Mouse (Mus musculus) heart, embryonic 12.5 days (tissue): ENCODE data around the gene Atad1. TPM values are rescaled to one million over a fixed set of nuclear protein-coding genes. Genes with fewer than 3 reads are reported as not detected.

ENCODE experiments used
- ATAC-seq: fragments of 200-750 bp; cut with Nextera tagmentation; 2 replicates; pipeline ENCODE4 v1.8.0; 2017; ENCODE audit warnings: moderate TSS enrichment, moderate library complexity; ENCODE audit not compliant: insufficient number of reproducible peaks, low FRiP score
- H3K27ac ChIP-seq: fragments of 300-500 bp; sonication (generic); 2 replicates; pipeline ENCODE4 v1.5.1; 2016; ENCODE audit warnings: mild to moderate bottlenecking, moderate library complexity; ENCODE audit not compliant: poor library complexity, severe bottlenecking
- H3K27me3 ChIP-seq: fragments of 300-500 bp; sonication (generic); replicated peaks from 2 replicates; pipeline ENCODE4 v1.6.1; 2016; ENCODE audit warnings: mild to moderate bottlenecking, moderate library complexity
- H3K36me3 ChIP-seq: fragments of 300-500 bp; sonication (generic); 2 replicates; pipeline ENCODE4 v1.6.1; 2016; ENCODE audit warnings: mild to moderate bottlenecking, moderate library complexity
- H3K4me1 ChIP-seq: fragments of 300-500 bp; sonication (generic); replicated peaks from 2 replicates; pipeline ENCODE4 v1.6.1; 2016; ENCODE audit warnings: mild to moderate bottlenecking
- H3K4me2 ChIP-seq: fragments of 300-500 bp; sonication (generic); 2 replicates; pipeline ENCODE4 v1.6.1; 2016; ENCODE audit warnings: mild to moderate bottlenecking, moderate library complexity
- H3K4me3 ChIP-seq: fragments of 300-500 bp; sonication (generic); 2 replicates; pipeline ENCODE4 v1.5.1; 2016; ENCODE audit warnings: mild to moderate bottlenecking
- H3K9ac ChIP-seq: fragments of 300-500 bp; sonication (generic); 2 replicates; pipeline ENCODE4 v1.6.1; 2016; ENCODE audit warnings: mild to moderate bottlenecking, moderate library complexity
- H3K9me3 ChIP-seq: fragments of 300-500 bp; sonication (generic); replicated peaks from 2 replicates; pipeline ENCODE4 v1.6.1; 2016; ENCODE audit warnings: mild to moderate bottlenecking, moderate library complexity
- WGBS: fragments of 180-500 bp; shearing (Covaris S2); methylation state at CpG from one replicate; pipeline ENCODE4 v1.1.7; 2016; 5-methylcytosine and 5-hydroxymethylcytosine counted together
- polyA plus RNA-seq: library from polyadenylated mRNA; unstranded; fragments of >200 nt; fragmentation: Nextera tagmentation; extraction: Ambion mirVana; gene quantifications from 2 replicates; pipeline ENCODE4 v1.2.1, GENCODE M21; 2016

Atad1 gene
- polyA plus RNA-seq, 1 experiment from 2014 or later = 63.1 TPM

DNA sequence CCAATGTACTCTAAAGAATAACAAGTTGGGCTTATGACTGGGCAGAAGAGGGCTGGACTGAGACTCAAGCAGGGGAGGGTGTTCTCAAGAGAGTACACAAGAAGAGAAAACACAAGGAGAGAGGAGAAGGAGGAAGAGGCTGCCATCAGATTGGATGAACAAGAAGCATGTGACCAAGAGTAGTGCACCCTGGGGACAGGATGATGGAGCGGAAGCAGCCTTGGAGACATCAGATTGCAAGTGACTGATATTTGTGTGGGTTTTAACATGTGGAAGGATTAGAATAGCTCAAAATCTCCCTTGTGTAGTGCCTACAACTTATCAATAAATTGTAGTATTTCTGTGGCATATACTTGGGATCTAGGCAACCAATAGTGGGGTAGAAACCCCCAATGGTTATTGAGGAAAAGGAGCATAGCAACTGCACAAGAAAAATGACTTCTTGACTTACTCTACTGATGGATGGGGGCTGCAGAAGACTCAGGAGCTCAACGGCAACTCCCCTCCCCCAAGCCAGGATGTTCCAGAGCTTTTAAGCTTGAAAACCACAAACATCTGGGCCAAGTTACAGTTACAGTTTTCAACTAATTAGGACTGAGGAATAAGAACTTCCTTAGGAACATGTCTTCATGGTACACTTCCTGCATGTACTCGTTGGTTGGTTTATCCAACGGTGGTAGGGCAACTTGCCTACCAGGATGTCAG is 1.2 kb upstream of the Atad1 start:
- no peaks in the 10 kb centered on the region for H3K27me3 ChIP-seq
- WGBS = 79% methylated on average over 4 of the region's 4 CpGs
- no peak overlapping the region for H3K4me2 ChIP-seq
- no peak overlapping the region for H3K9ac ChIP-seq
- no peaks in the 10 kb centered on the region for H3K4me1 ChIP-seq
- H3K36me3 ChIP-seq = no peaks in the 10 kb centered on the region
- H3K4me3 ChIP-seq = no peak overlapping the region
- H3K9me3 ChIP-seq = no peaks in the 10 kb centered on the region
- no peak for ATAC-seq
- H3K27ac ChIP-seq = no peak overlapping the region

DNA sequence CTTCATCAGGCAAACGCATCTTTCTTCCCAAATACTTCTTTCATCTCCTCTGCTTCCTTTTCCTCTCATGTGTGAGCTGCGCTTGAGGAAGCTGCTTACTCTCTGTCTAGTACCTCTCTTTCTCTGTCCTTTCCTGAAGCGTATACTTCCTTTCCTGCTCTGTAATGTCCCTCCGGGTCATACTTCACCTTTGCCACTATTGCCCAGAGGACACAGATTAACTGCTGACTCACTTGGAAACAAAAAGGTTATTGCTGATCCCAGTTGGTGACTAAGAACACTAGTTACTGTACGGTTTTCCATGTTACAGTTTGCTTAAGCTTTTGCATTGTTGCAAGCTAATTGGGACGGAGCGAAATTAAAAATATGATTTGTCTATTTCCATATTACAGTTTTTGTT is 1.7 kb downstream of the Atad1 start:
- no peak for ATAC-seq
- Histone ChIP-seq H3K9ac (no peak overlapping the region), H3K4me1 (no peaks in the 10 kb centered on the region), H3K4me3 (no peak overlapping the region), H3K4me2 (no peak overlapping the region), H3K27me3 (no peaks in the 10 kb centered on the region), H3K9me3 (no peaks in the 10 kb centered on the region), H3K36me3 (no peaks in the 10 kb centered on the region), H3K27ac (no peak overlapping the region)
- 76% methylated on average over 7 of the region's 7 CpGs for WGBS

DNA sequence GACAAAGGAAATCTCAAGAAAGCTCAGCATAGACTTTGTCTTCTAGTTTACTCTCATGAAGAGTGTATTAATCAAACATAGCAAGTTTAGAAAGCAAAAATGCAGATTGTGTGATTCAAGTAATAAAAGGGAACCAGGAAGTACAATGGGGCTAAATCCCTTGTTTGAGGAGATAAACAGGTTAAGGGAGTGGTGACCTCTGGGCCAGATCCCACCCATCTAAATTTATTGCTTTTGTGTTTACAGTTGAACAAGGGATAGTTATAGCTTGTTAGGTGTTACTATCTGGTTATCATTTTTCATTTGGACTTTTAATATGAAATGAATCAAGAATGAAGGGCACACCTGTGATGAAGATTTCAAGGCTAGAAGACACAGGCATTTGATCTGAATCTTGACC is 6.7 kb downstream of the Atad1 start:
- peaks cover 9% of the 10 kb centered on the region for H3K27me3 ChIP-seq
- no peak overlapping the region for H3K4me2 ChIP-seq
- H3K36me3 ChIP-seq = no peaks in the 10 kb centered on the region
- H3K4me1 ChIP-seq = no peaks in the 10 kb centered on the region
- H3K4me3 ChIP-seq = no peak overlapping the region
- H3K9me3 ChIP-seq = no peaks in the 10 kb centered on the region
- ATAC-seq = no peak
- H3K27ac ChIP-seq = no peak overlapping the region
- no peak overlapping the region for H3K9ac ChIP-seq

DNA sequence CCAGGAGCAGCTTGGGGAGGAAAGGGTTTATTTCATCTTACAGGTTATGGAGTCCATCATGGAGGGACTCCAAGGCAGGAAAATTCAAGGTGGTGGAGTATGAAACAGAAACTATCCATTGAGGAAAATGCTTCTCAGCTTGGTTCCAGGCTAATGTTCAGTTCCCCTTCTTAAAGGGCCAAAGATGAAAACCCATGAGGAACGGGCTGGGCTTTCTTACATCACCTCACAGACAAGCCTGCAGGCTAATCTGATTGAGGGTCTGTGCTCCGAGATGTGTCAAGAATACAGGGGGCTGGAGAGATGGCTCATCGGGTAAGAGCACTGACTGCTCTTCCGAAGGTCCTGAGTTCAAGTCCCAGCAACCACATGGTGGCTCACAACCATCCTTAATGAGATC is 9.8 kb downstream of the Atad1 start:
- WGBS = 80% methylated on average over 4 of the region's 4 CpGs
- H3K4me3 ChIP-seq = no peak overlapping the region
- peaks cover 24% of the 10 kb centered on the region for H3K27me3 ChIP-seq
- no peaks in the 10 kb centered on the region for H3K9me3 ChIP-seq
- H3K36me3 ChIP-seq = no peaks in the 10 kb centered on the region
- no peak overlapping the region for H3K9ac ChIP-seq
- H3K27ac ChIP-seq = no peak overlapping the region
- H3K4me1 ChIP-seq = peaks cover 8% of the 10 kb centered on the region
- no peak overlapping the region for H3K4me2 ChIP-seq
- no peak for ATAC-seq

DNA sequence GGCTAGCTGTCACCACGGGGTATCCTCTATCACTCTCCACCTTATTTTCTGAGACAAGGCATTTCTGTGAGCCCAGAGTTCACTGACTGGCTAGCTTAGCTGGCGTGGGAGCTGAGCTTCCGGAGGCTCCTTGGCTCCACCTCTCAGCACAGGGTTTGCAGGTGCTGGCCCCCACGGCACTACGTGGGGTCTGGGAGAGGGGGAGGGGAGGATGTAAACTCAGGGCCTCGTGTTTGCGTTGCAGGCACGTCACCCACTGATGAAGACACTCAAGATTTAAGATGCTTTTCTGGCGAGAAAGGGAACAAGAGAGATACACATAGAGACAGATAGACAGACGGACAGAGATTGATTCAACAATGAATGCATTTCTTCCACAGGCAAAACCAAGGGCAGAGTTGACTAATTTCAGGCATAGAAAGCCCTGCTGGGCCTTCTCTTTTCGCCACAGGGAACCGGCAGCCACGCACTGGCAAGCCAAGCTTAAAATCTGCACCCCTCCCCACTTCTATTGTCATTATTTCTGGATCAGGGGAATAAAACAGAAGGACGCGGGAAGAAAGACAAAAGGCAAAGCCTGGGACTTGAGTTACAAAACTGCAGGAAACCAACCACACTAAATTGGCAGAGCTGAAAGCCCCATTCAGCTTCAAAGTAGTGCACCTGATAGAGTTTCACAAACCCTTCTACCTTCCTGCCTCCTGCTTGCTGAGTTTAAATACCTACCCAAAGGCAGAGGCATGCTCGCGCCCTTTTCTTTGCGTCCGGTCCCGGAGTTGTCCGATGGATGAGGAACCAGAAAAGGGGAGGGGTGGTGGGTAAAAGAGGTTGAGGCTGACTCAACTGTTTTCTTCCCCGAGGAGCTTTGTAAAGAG is 12.9 kb downstream of the Atad1 start:
- peaks cover 8% of the 10 kb centered on the region for H3K4me1 ChIP-seq
- peaks cover 24% of the 10 kb centered on the region for H3K27me3 ChIP-seq
- no peaks in the 10 kb centered on the region for H3K36me3 ChIP-seq
- H3K9ac ChIP-seq = no peak overlapping the region
- H3K9me3 ChIP-seq = no peaks in the 10 kb centered on the region
- no peak for ATAC-seq
- no peak overlapping the region for H3K27ac ChIP-seq
- H3K4me3 ChIP-seq = peak overlapping the region; percentile 11
- WGBS = 3% methylated on average over 22 of the region's 22 CpGs
- peak overlapping the region; percentile 55 for H3K4me2 ChIP-seq

DNA sequence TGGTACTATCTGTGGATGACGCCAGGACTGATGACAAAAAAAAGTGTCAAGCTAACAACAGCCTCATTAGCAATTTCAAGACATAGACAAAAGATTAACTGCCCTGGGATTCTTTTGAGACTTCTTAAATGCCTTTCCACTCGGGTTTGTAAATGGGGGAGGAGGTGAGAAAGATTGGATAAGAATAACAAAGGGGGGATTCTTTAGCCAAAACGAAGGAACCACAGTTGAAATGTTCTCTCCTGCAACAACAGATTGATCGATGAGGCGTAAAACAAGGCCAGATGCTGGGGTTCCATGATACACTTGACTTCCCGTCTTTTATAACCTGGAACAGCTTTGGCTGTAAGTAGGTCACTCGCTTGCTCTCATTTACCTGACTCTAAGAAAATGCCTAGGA is 15.8 kb downstream of the Atad1 start:
- H3K27me3 ChIP-seq = peaks cover 20% of the 10 kb centered on the region
- no peak overlapping the region for H3K27ac ChIP-seq
- H3K9ac ChIP-seq = no peak overlapping the region
- H3K36me3 ChIP-seq = no peaks in the 10 kb centered on the region
- H3K4me1 ChIP-seq = peaks cover 8% of the 10 kb centered on the region
- no peaks in the 10 kb centered on the region for H3K9me3 ChIP-seq
- no peak for ATAC-seq
- 35% methylated on average over 7 of the region's 7 CpGs for WGBS
- H3K4me3 ChIP-seq = no peak overlapping the region
- no peak overlapping the region for H3K4me2 ChIP-seq

DNA sequence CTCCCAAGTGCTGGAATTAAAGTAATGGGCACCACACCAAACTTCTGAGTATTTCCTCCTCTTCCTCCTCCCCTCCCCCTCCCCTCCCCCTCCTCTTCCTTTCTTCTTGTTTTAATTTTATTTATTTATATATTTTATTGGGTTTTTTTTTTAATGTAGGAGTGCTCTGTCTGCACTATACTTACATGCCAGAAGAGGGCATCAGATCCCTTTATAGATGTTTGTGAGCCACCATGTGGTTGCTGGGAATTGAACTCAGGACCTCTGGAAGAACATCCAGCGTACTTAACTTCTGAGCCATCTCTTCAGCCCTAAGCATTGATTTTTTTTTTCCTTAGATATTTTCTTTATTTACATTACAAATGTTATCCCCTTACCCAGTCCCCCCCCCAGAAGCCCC is 19.3 kb downstream of the Atad1 start:
- no peaks in the 10 kb centered on the region for H3K9me3 ChIP-seq
- no peak overlapping the region for H3K9ac ChIP-seq
- no peaks in the 10 kb centered on the region for H3K4me1 ChIP-seq
- ATAC-seq = no peak
- no peak overlapping the region for H3K4me3 ChIP-seq
- no peak overlapping the region for H3K27ac ChIP-seq
- no peaks in the 10 kb centered on the region for H3K36me3 ChIP-seq
- 85% methylated on average over 1 of the region's 1 CpGs for WGBS
- no peaks in the 10 kb centered on the region for H3K27me3 ChIP-seq
- no peak overlapping the region for H3K4me2 ChIP-seq

DNA sequence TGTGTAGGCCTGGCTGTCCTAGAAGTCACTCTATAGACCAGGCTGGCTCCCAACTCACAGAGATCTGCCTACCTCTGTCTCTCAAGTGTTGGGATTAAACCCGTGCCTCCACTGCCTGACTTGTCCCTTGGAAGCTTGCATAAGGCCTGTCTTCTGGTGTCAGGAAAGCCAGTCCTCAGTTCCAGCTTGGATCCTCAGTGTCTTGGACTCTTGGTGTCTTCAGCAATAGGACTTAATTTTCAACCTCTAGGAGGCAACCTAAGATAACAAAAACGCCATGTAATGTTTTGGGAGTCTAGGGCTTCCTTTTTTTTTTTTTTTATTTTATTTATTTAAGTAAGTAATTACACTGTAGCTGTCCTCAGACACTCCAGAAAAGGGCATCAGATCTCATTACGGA is 22.0 kb downstream of the Atad1 start:
- WGBS = 63% methylated on average over 3 of the region's 3 CpGs
- no peak for ATAC-seq

DNA sequence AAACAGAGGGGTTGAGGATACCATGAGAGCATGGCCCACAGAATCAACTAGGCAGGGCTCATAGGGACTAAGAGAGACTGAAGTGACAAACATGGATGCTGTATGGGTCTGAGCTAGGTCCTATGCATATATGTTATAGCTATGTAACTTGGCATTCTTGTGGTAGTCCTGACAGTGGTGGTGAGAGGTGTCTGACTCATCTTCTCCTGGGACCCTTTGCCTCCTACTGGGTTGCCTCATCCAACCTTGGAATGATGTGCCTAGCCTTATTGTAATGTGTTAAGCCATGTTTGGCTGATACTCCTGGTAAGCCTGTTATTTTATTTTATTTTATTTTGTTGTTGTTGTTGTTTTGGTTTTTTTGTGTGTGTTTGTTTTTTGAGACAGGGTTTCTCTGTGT is 23.9 kb downstream of the Atad1 start:
- Histone ChIP-seq H3K27ac (no peak overlapping the region), H3K4me2 (no peak overlapping the region), H3K9ac (no peak overlapping the region), H3K27me3 (no peaks in the 10 kb centered on the region), H3K9me3 (no peaks in the 10 kb centered on the region), H3K4me1 (peaks cover 5% of the 10 kb centered on the region), H3K36me3 (no peaks in the 10 kb centered on the region), H3K4me3 (no peak overlapping the region)
- no peak for ATAC-seq

More for the DNA sequence above, 22.0 kb downstream of the Atad1 start:
- Histone ChIP-seq H3K9me3 (no peaks in the 10 kb centered on the region), H3K27me3 (no peaks in the 10 kb centered on the region), H3K4me2 (no peak overlapping the region), H3K4me1 (no peaks in the 10 kb centered on the region), H3K36me3 (no peaks in the 10 kb centered on the region), H3K9ac (no peak overlapping the region), H3K4me3 (no peak overlapping the region), H3K27ac (no peak overlapping the region)

DNA sequence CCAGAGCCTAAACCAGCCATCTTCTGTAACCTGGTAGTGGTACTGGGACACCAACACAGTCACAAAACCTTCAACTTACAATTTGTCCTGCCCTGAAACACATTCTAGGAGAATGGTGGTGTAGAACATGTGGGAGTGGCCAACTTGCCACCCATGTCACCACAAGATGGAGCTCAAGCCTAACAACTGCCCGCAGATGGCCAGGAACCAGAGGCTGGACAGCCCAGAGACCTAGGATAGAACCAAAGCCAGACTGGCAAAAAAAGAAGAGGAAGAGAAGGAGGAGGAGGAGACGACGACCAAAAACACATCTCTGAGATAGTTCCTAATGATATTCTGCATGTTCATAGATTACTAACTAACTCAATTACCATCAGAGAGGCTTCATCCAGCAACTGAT is 24.4 kb downstream of the Atad1 start:
- Histone ChIP-seq H3K4me2 (no peak overlapping the region), H3K9ac (no peak overlapping the region), H3K36me3 (no peaks in the 10 kb centered on the region), H3K27me3 (no peaks in the 10 kb centered on the region), H3K4me1 (peaks cover 5% of the 10 kb centered on the region), H3K27ac (no peak overlapping the region), H3K9me3 (no peaks in the 10 kb centered on the region), H3K4me3 (no peak overlapping the region)
- 16% methylated on average over 3 of the region's 3 CpGs for WGBS
- no peak for ATAC-seq

DNA sequence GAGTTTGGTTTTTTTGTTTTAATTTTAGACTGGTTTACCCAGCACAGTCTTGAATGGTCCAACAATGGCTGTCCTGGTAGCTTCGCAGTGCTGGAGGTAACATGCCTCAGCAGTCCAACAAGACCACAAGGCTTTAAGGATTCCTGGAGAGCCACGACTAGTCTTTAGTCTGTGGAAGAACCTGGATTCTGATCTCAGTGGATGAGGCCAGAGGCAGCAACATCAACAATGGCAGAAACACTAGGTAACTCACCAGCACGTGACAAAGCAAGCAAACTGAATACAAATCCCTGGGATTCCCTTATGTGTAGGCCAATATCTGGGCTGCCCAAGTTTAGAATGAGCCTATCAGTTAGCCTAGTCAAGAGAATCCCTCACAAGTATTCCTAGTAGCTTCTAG is 26.1 kb downstream of the Atad1 start:
- WGBS = 87% methylated on average over 3 of the region's 3 CpGs
- no peak for ATAC-seq
- no peak overlapping the region for H3K4me2 ChIP-seq
- no peak overlapping the region for H3K27ac ChIP-seq
- H3K9ac ChIP-seq = no peak overlapping the region
- H3K4me3 ChIP-seq = no peak overlapping the region
- H3K36me3 ChIP-seq = peaks cover 5% of the 10 kb centered on the region
- no peaks in the 10 kb centered on the region for H3K27me3 ChIP-seq
- H3K9me3 ChIP-seq = no peaks in the 10 kb centered on the region
- H3K4me1 ChIP-seq = peaks cover 5% of the 10 kb centered on the region
